Mouse (Mus musculus): ENCODE data around the gene Zmynd10. TPM values are rescaled to one million over a fixed set of nuclear protein-coding genes. Genes with fewer than 3 reads are reported as not detected.

Gene Zmynd10
- total RNA-seq, 2 experiments from 2014 or later, result not detected

DNA sequence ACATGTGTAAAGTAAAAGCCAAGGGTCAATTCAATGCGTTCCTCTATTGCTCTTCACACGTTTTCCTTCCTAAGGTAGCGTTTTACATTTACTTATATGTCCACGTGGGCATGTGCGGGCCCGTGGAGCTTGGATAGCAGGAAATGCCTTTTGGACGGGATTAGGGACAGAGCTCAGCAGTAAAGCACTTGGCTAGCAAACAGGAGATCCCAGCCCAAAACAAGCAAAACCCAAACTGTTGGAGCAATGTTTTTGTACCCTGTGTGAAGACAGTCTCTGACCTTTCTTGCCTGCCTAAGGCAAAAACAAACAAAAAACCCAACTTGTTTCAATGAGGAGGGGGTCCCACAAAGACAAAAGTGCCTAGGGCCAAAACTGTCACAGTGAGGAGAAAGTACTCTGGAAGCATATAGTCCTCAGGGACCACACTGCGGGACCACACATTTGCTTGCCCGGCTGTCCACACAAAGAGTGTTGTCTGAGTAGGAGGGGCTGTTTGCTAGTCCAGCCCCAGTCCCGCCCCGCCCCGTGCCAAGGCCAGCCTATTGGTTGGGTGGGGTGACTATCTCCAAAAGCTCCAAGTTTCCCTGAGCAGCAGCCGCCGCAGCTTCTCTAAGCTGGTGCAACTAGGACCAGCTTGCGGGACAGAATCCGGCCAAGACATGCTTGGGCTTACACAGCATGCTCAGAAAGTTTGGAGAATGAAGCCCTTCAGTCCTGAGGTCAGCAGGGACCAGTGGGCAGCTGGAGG lies 29.4 kb downstream of the Zmynd10 start, which contains the start of gene Hyal1:
Gene Hyal1, plus strand, starts transcription at position 571 of the 751 bp plus-strand sequence.
- ATAC-seq (ENCODE audit: poor library complexity, severe bottlenecking), result peak; percentile 46

DNA sequence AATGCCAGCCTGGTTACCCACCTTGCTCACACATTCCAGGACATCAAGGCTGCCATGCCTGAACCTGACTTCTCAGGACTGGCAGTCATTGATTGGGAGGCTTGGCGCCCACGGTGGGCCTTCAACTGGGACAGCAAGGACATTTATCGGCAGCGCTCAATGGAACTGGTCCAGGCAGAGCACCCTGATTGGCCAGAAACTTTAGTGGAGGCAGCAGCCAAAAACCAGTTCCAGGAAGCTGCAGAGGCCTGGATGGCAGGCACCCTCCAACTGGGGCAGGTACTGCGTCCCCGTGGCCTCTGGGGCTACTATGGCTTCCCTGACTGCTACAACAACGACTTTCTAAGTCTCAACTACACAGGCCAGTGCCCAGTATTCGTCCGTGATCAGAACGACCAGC lies 30.8 kb downstream of the Zmynd10 start:
- no peak for ATAC-seq (ENCODE audit: poor library complexity, severe bottlenecking)

- no peak for ATAC-seq (ENCODE audit: poor library complexity, severe bottlenecking)
Measured at GRCm38 (mm10) chr9:107578587-107578986, 31.5 kb downstream of the Zmynd10 start, which contains the start of gene Naa80. Naa80 (plus strand) TSS chr9:107578887.

- ATAC-seq (ENCODE audit: poor library complexity, severe bottlenecking), result no peak
Measured at GRCm38 (mm10) chr9:107579023-107579900, 32.2 kb downstream of the Zmynd10 start.

- ATAC-seq (ENCODE audit: poor library complexity, severe bottlenecking), result peak; percentile 77
Measured at GRCm38 (mm10) chr9:107580501-107581317, 33.6 kb downstream of the Zmynd10 start, which contains the start of gene Hyal3. Hyal3 (plus strand) TSS chr9:107580818.

GRCm38 (mm10) chr9:107581584-107581983 lies 34.5 kb downstream of the Zmynd10 start:
- no peak for ATAC-seq (ENCODE audit: poor library complexity, severe bottlenecking)

DNA sequence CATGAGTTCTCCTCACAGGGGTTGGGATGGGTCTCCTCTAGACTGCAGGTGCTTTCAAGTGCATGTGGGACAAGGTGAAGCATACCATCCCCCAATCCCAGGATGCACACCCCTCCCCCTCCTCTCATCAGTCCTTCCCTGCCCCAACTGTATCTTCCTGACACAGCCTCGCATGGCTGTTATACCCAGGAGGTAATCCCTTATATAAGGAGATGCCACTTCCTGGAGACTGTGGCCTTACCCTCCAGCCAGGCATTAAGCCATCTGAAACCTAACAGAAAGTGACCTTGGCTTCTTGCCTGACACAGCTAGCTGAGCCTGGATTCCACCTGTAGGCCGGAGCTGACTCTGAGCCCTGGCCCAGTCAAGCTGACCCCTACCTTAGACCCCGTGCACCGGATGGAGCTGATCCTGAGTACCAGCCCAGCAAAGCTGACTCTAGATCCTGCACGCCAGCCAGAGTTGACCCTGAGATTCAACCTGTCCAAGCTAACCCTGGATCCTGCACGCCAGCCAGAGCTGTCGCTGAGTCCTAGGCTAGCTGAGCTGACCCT lies 35.5 kb downstream of the Zmynd10 start:
- ATAC-seq (ENCODE audit: poor library complexity, severe bottlenecking), result no peak

DNA sequence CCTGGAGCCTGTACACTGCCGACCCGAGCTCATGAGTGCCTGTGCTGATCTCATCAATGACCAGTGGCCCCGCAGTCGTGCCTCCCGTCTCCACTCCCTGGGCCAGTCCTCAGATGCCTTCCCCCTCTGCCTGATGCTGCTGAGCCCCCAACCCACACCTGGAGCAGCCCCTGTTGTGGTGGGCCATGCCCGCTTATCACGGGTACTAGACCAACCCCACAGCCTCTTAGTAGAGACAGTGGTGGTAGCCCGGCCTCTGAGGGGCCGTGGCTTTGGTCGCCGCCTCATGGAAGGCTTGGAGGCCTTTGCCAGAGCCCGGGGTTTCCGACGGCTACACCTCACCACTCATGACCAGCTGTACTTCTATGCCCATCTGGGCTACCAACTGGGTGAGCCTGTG lies 36.1 kb downstream of the Zmynd10 start:
- ATAC-seq (ENCODE audit: poor library complexity, severe bottlenecking), result no peak

DNA sequence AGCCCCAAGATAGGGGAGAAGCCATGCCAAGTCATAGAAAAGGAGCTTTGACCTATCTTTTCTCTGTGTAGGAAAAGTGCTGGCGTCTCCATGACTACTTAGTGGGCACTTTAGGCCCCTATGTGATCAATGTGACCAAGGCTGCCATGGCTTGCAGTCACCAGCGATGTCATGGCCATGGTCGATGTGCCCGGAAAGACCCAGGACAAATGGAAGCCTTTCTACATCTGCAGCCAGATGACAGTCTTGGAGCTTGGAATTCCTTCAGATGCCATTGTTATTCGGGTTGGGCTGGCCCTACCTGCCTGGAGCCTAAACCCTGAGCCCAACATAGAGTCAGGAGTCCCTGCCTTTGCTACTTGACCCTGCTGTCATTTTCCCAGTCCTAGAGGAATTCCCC lies 39.4 kb downstream of the Zmynd10 start:
- ATAC-seq (ENCODE audit: poor library complexity, severe bottlenecking), result no peak

- ATAC-seq (ENCODE audit: poor library complexity, severe bottlenecking), result peak; percentile 97
Measured at GRCm38 (mm10) chr9:107586974-107587832, 40.1 kb downstream of the Zmynd10 start, which contains the start of gene Ifrd2. Ifrd2 (plus strand) TSS chr9:107587642.

DNA sequence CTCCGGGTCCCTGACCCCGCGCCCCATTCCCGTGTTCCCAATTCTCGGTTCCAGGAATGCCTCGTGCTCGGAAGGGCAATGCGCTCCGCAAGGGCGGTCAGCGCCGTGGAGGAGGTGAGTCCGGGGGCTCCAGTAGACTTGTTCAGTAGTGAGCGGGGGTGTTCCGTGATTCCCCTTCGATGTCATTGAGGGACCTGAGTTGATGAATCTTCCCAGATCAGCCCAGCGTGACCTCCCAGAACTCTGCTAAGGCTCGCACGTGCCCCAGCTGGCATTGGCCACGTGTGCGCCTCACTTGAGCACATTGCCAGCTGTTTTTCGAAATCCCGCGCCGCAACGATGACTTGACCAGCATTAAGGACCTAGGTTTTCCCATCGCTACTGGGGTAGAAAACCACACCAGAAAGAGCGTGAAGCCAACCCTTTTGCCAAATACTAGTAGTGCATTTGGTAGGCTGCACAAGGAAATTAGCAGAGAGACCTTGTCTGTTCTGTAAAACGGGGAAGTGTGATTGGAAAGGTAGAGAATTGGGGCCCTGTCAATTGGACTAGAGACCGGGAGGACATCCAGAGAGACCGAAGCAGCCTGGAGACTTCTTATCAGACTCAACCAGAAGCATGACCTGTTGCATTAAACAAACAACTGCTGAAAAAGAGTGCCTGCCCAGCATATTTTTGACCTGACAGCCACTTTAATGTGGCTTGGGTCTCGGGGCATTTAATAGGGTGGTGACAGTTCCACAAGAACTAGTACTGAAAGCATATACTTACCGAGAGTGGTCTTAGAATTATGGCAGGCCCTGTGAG lies 40.9 kb downstream of the Zmynd10 start:
- ATAC-seq (ENCODE audit: poor library complexity, severe bottlenecking), result peak; percentile 7; the same call in 1 of the 2 replicates

DNA sequence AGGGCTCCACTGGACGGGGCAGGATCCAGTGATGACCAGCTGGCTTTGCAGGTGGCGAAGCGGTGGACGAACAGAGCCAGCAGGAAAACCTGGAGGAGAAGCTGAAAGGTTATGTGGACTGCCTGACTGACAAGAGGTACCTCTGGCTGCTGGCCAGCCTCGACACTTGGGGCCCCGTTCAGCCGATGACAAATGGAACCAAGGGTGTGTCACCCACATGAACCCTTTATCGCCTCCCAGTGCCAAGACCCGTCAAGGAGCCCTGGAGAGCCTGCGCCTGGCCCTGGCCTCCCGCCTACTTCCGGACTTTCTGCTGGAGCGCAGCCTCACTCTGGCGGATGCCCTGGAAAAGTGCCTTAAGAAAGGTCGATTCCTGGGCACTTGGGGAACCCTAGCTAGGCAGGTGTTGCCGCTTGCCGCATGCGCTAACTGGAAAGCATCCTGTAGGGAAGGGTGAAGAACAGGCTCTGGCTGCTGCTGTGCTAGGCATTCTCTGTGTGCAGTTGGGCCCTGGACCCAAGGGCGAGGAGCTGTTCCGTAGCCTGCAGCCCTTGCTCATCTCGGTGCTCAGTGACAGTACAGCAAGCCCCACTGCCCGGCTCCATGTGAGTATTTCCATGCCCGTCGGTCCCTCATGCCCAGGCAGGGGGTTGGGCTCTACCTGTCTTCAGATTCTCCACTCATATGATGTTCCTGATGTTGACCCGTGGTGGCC lies 43.1 kb downstream of the Zmynd10 start:
- no peak for ATAC-seq (ENCODE audit: poor library complexity, severe bottlenecking)

DNA sequence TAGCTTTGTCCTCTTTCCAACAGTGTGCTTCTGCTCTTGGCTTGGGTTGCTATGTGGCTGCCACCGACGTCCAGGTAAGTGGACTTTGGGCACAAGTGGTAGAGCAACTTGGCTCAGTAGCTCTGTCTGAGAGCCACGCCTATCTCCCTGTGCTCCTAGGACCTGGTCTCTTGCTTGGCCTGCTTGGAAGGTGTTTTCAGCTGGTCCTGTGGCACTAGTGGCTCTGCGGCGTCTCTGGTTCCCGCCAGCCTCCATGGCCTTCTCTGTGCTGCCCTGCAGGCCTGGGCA lies 43.6 kb downstream of the Zmynd10 start:
- no peak for ATAC-seq (ENCODE audit: poor library complexity, severe bottlenecking)

DNA sequence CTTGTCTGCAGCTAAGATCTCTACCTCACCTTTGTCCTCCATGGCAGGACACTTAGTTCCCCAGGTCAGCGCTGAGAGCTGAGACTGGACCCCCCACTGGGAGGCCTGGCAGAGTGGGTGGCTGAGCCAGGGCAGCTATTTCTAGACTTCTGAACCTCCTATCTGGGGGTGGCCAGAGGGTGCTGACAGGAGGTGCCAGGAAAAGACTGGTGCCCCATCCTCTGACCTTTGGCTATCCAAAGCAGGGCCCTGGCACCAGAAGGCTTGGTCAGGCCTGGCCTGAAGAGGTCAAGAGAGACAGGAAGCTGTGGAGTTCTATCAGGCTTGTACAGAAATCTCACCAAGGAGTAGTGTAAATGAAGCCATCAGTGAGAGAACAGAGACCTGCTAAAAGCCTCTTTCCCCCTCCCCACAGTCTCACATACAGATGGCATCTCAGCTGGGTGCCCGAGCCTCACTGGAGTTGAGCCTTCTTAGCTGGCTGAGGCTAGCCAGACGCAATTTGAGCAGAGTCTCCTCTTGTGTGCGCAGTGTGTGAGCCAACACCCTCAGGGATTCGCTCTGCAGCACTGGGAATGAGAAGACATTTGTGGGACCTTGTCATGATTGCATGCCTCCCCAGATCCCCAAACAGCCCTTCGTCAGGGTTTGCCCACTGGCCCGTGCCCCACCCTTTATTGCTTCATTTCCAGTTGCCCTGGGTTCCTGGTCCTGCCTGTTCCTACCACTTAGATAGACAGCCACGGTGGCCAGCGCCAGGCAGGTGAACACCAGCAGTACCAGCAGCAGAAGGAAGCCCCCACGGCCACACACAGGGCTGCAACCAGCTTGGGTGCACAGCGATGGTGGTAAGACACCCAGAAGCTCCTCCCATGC lies 46.2 kb downstream of the Zmynd10 start:
- ATAC-seq (ENCODE audit: poor library complexity, severe bottlenecking), result peak; percentile 80

GRCm38 (mm10) chr9:107594281-107595062 lies 47.4 kb downstream of the Zmynd10 start:
- no peak for ATAC-seq (ENCODE audit: poor library complexity, severe bottlenecking)
